Mouse (Mus musculus) liver, embryonic 11.5 days (tissue): ENCODE results near the gene Pea15a. TPM values are rescaled to one million over a fixed set of nuclear protein-coding genes. Genes with fewer than 3 reads are reported as not detected.

Experiments
- ATAC-seq: fragments of 200-750 bp; cut with Nextera tagmentation; replicated peaks from 2 replicates; pipeline ENCODE4 v1.8.0; 2017; ENCODE audit warnings: moderate number of reproducible peaks, mild to moderate bottlenecking, moderate TSS enrichment, moderate library complexity; ENCODE audit not compliant: low FRiP score
- DNase-seq: peaks from one replicate; pipeline ENCODE4 v3.0.0-alpha.2; 2017; ENCODE audit warnings: low spot score
- H3K27ac ChIP-seq: fragments of 300-500 bp; sonication (generic); 2 replicates; pipeline ENCODE4 v1.5.1; 2014; ENCODE audit warnings: mild to moderate bottlenecking, low read depth, low read length, control low read depth
- H3K27me3 ChIP-seq: fragments of 300-500 bp; sonication (generic); replicated peaks from 2 replicates; pipeline ENCODE4 v1.6.1; 2014; ENCODE audit warnings: low read length, mixed read lengths; ENCODE audit not compliant: control insufficient read depth, insufficient read depth
- H3K36me3 ChIP-seq: fragments of 300-500 bp; sonication (generic); 2 replicates; pipeline ENCODE4 v1.6.1; 2014; ENCODE audit warnings: mild to moderate bottlenecking, low read length, moderate library complexity, mixed read lengths; ENCODE audit not compliant: control insufficient read depth, insufficient read depth
- H3K4me1 ChIP-seq: fragments of 300-500 bp; sonication (generic); replicated peaks from 2 replicates; pipeline ENCODE4 v1.6.1; 2014; ENCODE audit warnings: low read length, mixed read lengths; ENCODE audit not compliant: control insufficient read depth, insufficient read depth
- H3K4me2 ChIP-seq: fragments of 300-500 bp; sonication (generic); 2 replicates; pipeline ENCODE4 v1.6.1; 2014; ENCODE audit warnings: mild to moderate bottlenecking, control low read depth, moderate library complexity
- H3K4me3 ChIP-seq: fragments of 300-500 bp; sonication (generic); 2 replicates; pipeline ENCODE4 v1.5.1; 2014; ENCODE audit warnings: low read depth, low read length, control low read depth
- H3K9ac ChIP-seq: fragments of 300-500 bp; sonication (generic); 2 replicates; pipeline ENCODE4 v1.6.1; 2014; ENCODE audit warnings: low read depth, low read length, control low read depth
- H3K9me3 ChIP-seq: fragments of 300-500 bp; sonication (generic); 2 replicates; pipeline ENCODE4 v1.6.1; 2016; ENCODE audit warnings: low read length, inconsistent platforms, mixed read lengths; ENCODE audit not compliant: control insufficient read depth
- WGBS: fragments of 180-500 bp; shearing (Covaris S2); extraction: QIAGEN DNeasy Blood & Tissue Kit; methylation state at CpG from one replicate; pipeline ENCODE4 v1.1.7; 2014; 5-methylcytosine and 5-hydroxymethylcytosine counted together
- polyA plus RNA-seq: library from polyadenylated mRNA; unstranded; fragments of >200 nt; fragmentation: Nextera tagmentation; extraction: Ambion mirVana; gene quantifications from 2 replicates; pipeline ENCODE4 v1.2.1, GENCODE M21; 2014

The Pea15a gene
- polyA plus RNA-seq, 1 experiment from 2014 or later: 43.4 TPM

DNA sequence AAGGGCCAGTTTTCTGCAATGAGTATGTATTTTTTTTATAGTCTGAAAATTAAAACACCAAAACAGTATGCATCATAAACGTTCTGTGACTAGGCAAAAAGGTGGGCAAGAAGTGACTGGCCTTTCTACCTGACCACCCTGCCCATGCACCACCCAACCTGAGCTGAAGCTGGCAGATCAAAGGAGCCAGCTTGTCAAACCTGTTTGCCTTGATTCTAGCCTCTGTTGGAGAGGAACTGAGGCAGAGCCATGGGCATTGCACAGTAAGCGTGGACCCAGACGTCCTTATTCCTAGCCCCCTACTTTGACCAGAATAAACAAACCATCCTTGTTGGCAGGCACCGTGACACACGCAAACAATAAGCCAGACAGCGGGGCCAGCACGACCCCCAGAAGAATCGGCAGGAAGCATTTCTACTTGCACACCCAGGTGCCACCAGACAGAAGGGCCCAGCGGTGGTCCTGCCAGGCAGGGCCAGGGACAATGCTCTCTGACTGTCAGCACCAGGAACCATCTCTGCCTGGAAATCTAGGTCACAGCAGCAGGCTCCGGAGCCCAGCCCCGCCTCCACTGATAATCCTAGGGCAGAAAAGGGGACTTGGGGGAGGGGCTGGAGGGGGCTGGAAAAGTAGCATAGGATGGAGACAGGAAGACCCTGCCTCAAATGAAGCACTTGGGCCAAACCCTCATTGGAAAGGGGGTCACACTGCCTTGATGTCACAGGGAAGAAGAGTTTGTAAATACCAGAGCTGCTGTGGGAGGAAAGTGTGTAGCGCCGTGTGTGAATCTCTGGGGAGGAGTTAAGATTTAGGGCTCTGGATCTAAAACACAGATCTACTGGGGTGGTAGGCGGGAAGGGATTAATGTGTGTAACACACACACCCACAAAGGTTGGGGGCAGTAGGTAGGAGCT, 4.4 kb downstream of the Pea15a start:
- ATAC-seq: no peak
- Histone ChIP-seq H3K4me1 (peaks cover 30% of the 10 kb centered on the region), H3K27ac (no peak overlapping the region), H3K9me3 (no peaks in the 10 kb centered on the region), H3K27me3 (no peaks in the 10 kb centered on the region), H3K4me3 (no peak overlapping the region), H3K36me3 (peaks cover 17% of the 10 kb centered on the region), H3K4me2 (no peak overlapping the region), H3K9ac (no peak overlapping the region)
- DNase-seq: no peak
- 43% methylated on average over 14 of the region's 14 CpGs for WGBS

GRCm38 (mm10) chr1:172200871-172201447, 5.6 kb downstream of the Pea15a start:
- Histone ChIP-seq H3K27ac (no peak overlapping the region), H3K9me3 (no peaks in the 10 kb centered on the region), H3K36me3 (peaks cover 30% of the 10 kb centered on the region), H3K9ac (no peak overlapping the region), H3K27me3 (no peaks in the 10 kb centered on the region), H3K4me1 (peaks cover 25% of the 10 kb centered on the region), H3K4me2 (no peak overlapping the region), H3K4me3 (no peak overlapping the region)
- WGBS: 71% methylated on average over 7 of the region's 7 CpGs
- DNase-seq: no peak
- ATAC-seq: no peak

DNA sequence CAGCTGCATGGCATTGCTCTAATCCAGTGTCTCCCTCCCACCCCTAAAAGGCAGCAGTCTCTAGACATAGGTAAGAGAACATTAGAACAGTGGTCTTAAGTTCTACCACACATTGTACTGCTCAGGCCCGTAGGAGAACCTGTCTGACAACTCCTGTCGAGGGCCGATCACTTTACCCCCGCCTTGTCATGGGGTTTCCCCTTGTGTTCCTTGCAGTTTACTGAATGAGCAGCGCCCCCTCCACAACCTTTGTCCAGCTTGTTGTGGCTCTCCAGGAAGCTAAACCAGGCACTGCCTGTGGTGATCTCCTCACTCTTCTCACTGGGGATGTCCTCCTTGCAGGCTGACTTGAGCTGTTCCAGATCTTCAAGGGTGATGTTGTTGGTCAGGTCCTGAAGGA, 6.4 kb downstream of the Pea15a start:
- no peak overlapping the region for H3K27ac ChIP-seq
- ATAC-seq (no peak), DNase-seq (no peak)
- WGBS: 86% methylated on average over 5 of the region's 5 CpGs
- peaks cover 20% of the 10 kb centered on the region for H3K4me1 ChIP-seq
- H3K36me3 ChIP-seq: peaks cover 35% of the 10 kb centered on the region
- no peak overlapping the region for H3K9ac ChIP-seq
- no peaks in the 10 kb centered on the region for H3K9me3 ChIP-seq
- no peak overlapping the region for H3K4me3 ChIP-seq
- H3K27me3 ChIP-seq: no peaks in the 10 kb centered on the region
- H3K4me2 ChIP-seq: no peak overlapping the region

DNA sequence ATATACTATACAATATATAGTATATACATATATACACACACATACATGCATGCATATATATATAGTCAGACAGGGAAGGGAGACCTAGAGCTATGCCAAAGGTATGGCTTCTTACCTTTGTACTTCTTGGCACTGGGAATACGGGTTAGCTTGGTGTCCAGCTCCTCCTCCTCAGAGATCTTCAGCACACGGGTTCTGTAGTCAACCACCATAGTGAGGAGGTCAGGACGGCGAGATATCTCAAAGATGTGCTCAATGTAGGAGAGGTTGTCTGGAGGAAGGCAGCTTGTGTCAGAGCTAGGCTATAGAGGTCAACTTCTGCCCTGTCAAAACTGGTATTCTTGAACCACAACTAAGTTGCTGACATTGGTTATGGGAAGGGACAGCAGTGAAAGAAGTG, 7.6 kb downstream of the Pea15a start:
- ATAC-seq: no peak
- peaks cover 42% of the 10 kb centered on the region for H3K36me3 ChIP-seq

DNA sequence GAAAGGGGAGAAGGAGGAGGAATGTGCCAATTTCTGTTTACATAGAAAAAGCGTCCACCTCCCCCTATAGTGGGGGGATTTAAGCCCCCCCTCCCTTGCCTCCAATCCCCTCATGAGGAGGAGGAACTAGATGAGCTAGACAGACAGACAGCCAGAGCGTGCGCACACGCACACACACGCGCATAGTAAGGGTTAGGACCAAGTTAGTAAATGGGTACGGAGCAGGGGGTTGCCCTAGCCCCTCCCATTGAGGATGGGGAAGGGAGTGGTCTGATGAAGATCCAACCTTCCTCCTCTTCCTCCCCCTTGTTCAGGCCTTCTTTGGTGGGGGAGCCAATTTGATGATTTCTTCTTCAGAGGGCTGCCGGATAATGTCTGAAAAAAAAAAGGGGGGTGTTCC, 8.3 kb downstream of the Pea15a start:
- Histone ChIP-seq H3K36me3 (peaks cover 46% of the 10 kb centered on the region), H3K4me1 (peaks cover 10% of the 10 kb centered on the region), H3K4me2 (no peak overlapping the region), H3K9ac (no peak overlapping the region), H3K27ac (no peak overlapping the region), H3K27me3 (no peaks in the 10 kb centered on the region), H3K9me3 (no peaks in the 10 kb centered on the region), H3K4me3 (no peak overlapping the region)
- 89% methylated on average over 7 of the region's 8 CpGs for WGBS
- ATAC-seq: no peak
- no peak for DNase-seq

More for the DNA sequence above, 7.6 kb downstream of the Pea15a start:
- Histone ChIP-seq H3K9ac (no peak overlapping the region), H3K4me1 (peaks cover 17% of the 10 kb centered on the region), H3K4me3 (no peak overlapping the region), H3K9me3 (no peaks in the 10 kb centered on the region), H3K27ac (no peak overlapping the region), H3K4me2 (no peak overlapping the region), H3K27me3 (no peaks in the 10 kb centered on the region)
- WGBS: 87% methylated on average over 4 of the region's 4 CpGs
- no peak for DNase-seq

DNA sequence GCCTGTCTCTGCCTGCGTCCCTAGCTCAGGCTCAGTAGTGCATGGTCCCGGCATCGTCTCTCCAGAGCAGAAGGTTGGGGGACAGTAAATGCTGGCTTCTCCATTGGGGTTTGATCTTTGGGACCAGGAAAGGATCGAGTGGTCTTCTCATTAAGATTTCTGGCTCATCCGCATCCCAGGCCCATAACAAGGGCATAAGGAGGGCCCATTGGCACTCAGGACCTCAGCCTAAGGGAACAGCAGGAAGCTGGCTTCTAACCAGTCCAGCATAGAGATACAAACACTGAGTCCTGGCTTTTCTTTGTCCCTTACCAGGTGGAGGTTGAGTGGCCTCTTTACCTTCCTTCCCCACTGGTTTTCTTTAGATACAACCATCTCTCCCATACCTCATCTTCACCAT, 8.8 kb downstream of the Pea15a start:
- Histone ChIP-seq H3K4me2 (no peak overlapping the region), H3K27me3 (no peaks in the 10 kb centered on the region), H3K27ac (no peak overlapping the region), H3K9me3 (no peaks in the 10 kb centered on the region), H3K36me3 (peaks cover 47% of the 10 kb centered on the region), H3K9ac (no peak overlapping the region), H3K4me3 (no peak overlapping the region), H3K4me1 (peaks cover 8% of the 10 kb centered on the region)
- WGBS: 88% methylated on average over 5 of the region's 5 CpGs
- no peak for DNase-seq
- ATAC-seq: no peak

DNA sequence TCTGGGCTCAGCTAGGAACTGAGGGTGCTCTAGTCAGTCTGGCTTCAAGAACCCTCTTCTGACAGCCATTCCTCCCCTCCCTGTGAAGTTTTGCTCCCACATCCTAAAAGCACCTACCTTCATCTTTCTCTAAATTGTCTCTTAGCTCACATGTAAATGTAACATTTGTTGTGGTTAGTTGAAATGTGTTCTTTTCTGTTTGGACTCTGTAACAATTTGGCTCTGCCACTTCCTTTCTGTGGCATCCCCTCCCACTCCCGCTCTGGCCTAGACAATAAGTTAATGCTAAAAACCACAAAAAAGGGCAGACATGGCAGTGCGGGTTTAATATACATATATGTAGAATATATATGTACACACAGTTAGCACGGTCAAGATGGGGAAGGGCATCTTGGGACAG, 9.5 kb downstream of the Pea15a start:
- Histone ChIP-seq H3K27me3 (no peaks in the 10 kb centered on the region), H3K36me3 (peaks cover 54% of the 10 kb centered on the region), H3K4me2 (no peak overlapping the region), H3K4me1 (peaks cover 2% of the 10 kb centered on the region; the same call in 1 of the 2 replicates), H3K9me3 (no peaks in the 10 kb centered on the region), H3K4me3 (no peak overlapping the region), H3K9ac (no peak overlapping the region), H3K27ac (no peak overlapping the region)
- WGBS: 81% methylated on average over 3 of the region's 3 CpGs
- no peak for DNase-seq
- no peak for ATAC-seq

GRCm38 (mm10) chr1:172194435-172194834, 12.2 kb downstream of the Pea15a start:
- Histone ChIP-seq H3K4me3 (no peak overlapping the region), H3K27ac (no peak overlapping the region), H3K4me1 (no peaks in the 10 kb centered on the region), H3K4me2 (no peak overlapping the region), H3K9ac (no peak overlapping the region), H3K27me3 (no peaks in the 10 kb centered on the region), H3K36me3 (peaks cover 58% of the 10 kb centered on the region), H3K9me3 (no peaks in the 10 kb centered on the region)
- ATAC-seq (no peak), DNase-seq (no peak)
- 80% methylated on average over 8 of the region's 8 CpGs for WGBS

GRCm38 (mm10) chr1:172192217-172192616, 14.4 kb downstream of the Pea15a start:
- DNase-seq (no peak), ATAC-seq (no peak)
- 82% methylated on average over 3 of the region's 3 CpGs for WGBS
- no peaks in the 10 kb centered on the region for H3K4me1 ChIP-seq
- no peaks in the 10 kb centered on the region for H3K9me3 ChIP-seq
- no peak overlapping the region for H3K4me3 ChIP-seq
- peaks cover 57% of the 10 kb centered on the region for H3K36me3 ChIP-seq
- no peaks in the 10 kb centered on the region for H3K27me3 ChIP-seq
- H3K4me2 ChIP-seq: no peak overlapping the region
- H3K27ac ChIP-seq: no peak overlapping the region
- H3K9ac ChIP-seq: no peak overlapping the region
